Mouse (Mus musculus): ENCODE data around the gene Krt79.

- TF ChIP-seq CTCF (IDR thresholded peaks at IDR 0.05; ENCODE audit: low read depth, low read length): no peak
- no peak for TF ChIP-seq POLR2AphosphoS5 (IDR thresholded peaks at IDR 0.05; ENCODE audit: insufficient replicate concordance, low read depth, low read length)
- TF ChIP-seq GATA1 (IDR thresholded peaks at IDR 0.05; ENCODE audit: borderline replicate concordance, low read length): no peak
- TF ChIP-seq TAL1 (conservative IDR thresholded peaks at IDR 0.05; ENCODE audit: low read depth, low read length): no peak
- no peak for TF ChIP-seq GATA2 (IDR thresholded peaks at IDR 0.05; ENCODE audit: borderline replicate concordance, low read depth, low read length)
Measured at GRCm38 (mm10) chr15:101980849-101981248, 40.7 kb upstream of the Krt79 start.
